Mouse (Mus musculus): ENCODE results near the gene Blmh. TPM values are rescaled to one million over a fixed set of nuclear protein-coding genes. Genes with fewer than 3 reads are reported as not detected.

Gene Blmh
- total and polyA plus RNA-seq, 2 experiments from 2014 or later = 56.4 to 123 TPM

DNA sequence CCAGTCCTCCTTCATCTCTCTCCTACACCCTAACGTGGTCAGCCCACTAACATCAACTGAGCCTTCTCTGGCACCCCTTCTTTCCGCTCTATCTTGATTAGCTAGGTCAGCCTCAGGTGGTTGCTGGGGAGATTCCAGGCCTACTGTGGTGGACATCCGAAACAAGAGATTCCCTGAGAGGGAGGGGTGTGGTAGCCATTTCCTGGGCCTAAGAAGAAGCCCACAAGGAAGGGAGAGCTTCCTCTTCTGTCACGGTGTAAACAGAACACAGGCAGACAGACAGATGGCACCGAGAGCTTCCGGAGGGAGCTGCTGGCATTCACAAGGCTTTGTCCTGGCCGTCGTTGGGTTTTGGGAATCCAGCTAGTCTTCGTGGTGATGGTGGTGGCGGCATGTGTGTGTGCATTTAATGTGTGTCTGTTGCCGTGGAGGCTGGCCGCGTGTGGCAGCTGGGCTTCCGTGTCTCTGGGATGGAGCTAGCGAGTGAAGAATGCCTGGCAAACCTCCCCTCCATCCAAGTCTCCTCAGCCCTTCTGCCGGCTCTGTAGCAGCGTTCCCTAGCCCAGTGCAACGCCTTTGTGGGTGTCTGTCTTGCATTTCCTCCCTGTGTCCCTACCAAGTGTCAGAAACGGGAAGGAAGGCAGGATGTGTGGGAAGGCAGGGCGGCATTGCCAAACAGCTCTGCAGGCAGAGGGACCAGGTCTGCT, 71.5 kb downstream of the Blmh start:
- no peak for DNase-seq (ENCODE audit: low spot score)
- Histone ChIP-seq H3K4me1 (ENCODE audit: insufficient read depth, low read length) (no peaks in the 10 kb centered on the region), H3K4me3 (ENCODE audit: low read length) (no peak overlapping the region), H3K9me3 (ENCODE audit: low read length) (no peaks in the 10 kb centered on the region), H3K27ac (no peak overlapping the region), H3K27me3 (ENCODE audit: insufficient read depth, low read length) (peaks cover 21% of the 10 kb centered on the region), H3K4me2 (ENCODE audit: low read depth, low read length) (no peak overlapping the region), H3K36me3 (ENCODE audit: insufficient read depth, low read length) (no peaks in the 10 kb centered on the region), H3K9ac (replicated peaks; ENCODE audit: low read length) (no peak overlapping the region)
- ATAC-seq = no peak
- TF ChIP-seq CTCF (IDR thresholded peaks at IDR 0.05; ENCODE audit: low read depth) = no peak
- 43% methylated on average over 20 of the region's 20 CpGs for WGBS

DNA sequence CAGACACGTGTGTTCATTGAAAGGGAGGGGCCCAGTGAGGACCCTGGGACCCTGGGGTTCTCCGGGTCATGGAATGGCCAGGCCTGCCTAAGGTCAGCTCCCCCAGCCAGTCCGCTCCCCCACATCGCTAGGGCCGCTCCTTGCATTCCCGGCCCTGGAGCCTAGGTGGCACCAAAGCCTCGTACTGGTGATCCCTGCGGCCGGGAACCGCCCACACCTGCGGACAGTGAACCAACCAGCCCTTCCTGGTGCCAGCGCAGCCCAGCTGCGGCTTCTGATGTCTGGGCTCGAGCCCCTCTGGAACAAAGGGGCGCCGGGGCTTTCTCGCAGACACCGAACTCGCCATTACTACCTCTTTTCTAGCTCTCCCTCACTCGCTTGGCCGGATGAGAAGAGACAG, 72.7 kb downstream of the Blmh start:
- Histone ChIP-seq H3K27ac (no peak overlapping the region), H3K9me3 (ENCODE audit: low read length) (no peaks in the 10 kb centered on the region), H3K36me3 (ENCODE audit: insufficient read depth, low read length) (no peaks in the 10 kb centered on the region), H3K4me1 (ENCODE audit: insufficient read depth, low read length) (no peaks in the 10 kb centered on the region), H3K27me3 (ENCODE audit: insufficient read depth, low read length) (peaks cover 25% of the 10 kb centered on the region), H3K9ac (replicated peaks; ENCODE audit: low read length) (0 out of 2 replicates have a peak overlapping the region, but pooled peaks have one; percentile 9), H3K4me2 (ENCODE audit: low read depth, low read length) (peak overlapping the region; percentile 78), H3K4me3 (ENCODE audit: low read length) (peak overlapping the region; percentile 41)
- WGBS = 1% methylated on average over 21 of the region's 21 CpGs
- peak; percentile 82 for DNase-seq (ENCODE audit: low spot score)
- peak; percentile 83 for ATAC-seq
- TF ChIP-seq CTCF (IDR thresholded peaks at IDR 0.05; ENCODE audit: low read depth) = peak; percentile 90

DNA sequence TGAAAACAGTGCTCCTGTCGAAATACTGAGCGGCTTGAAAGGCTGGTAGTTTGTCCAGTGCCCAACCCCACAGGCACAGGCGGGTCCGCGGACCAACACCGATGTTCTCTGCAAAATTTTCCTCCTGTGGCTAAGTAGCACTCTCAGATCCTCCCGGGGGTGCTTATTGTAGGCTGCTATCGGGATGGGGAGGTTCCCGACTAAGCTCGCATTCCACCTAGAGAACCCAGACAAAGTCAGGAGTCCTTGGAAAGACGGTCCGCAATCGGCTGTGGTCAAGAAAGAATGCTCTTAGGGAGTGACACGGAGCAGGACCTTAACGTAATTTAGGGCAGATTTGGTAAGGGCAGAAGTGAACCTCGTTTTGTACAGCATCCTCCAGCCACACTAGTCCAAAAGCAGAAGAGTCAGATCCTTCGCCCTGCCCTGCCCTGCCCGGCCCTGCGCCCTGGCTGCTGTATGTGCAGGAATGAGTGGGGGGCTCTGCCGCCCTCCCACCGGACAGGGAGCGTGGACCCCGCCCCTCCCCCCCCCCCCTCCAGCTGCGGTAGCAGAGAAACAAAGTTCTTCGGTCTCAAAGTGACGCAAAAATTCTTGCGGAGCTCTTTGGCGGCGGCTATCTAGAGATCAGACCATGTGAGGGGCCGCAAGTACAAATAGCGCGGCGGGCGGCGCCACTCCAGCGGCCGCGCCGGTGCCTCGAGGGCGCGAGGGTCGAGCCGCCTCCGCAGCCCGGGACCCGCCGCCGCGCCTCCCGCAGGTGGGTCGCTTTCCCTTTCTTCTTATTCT, 73.5 kb downstream of the Blmh start, which contains the start of gene Slc6a4:
Gene Slc6a4 (plus strand): TSS at position 688 of the 789 bp plus-strand sequence.
- Histone ChIP-seq H3K27ac (no peak within 1 kb of the TSS), H3K27me3 (ENCODE audit: insufficient read depth, low read length) (peaks cover 25% of the 10 kb centered on the region), H3K4me2 (ENCODE audit: low read depth, low read length) (peak within 1 kb of the TSS; percentile 78), H3K9me3 (ENCODE audit: low read length) (no peaks in the 10 kb centered on the region), H3K9ac (replicated peaks; ENCODE audit: low read length) (0 out of 2 replicates have a peak within 1 kb of the TSS, but pooled peaks have one; percentile 9), H3K4me1 (ENCODE audit: insufficient read depth, low read length) (no peaks in the 10 kb centered on the region), H3K4me3 (ENCODE audit: low read length) (peak within 1 kb of the TSS; percentile 41), H3K36me3 (ENCODE audit: insufficient read depth, low read length) (no peaks in the 10 kb centered on the region)
- WGBS = under 1% methylated on average over 50 of the region's 52 CpGs
- ATAC-seq (no peak), DNase-seq (ENCODE audit: low spot score) (peak; percentile 18)
- no peak for TF ChIP-seq CTCF (IDR thresholded peaks at IDR 0.05; ENCODE audit: low read depth)

DNA sequence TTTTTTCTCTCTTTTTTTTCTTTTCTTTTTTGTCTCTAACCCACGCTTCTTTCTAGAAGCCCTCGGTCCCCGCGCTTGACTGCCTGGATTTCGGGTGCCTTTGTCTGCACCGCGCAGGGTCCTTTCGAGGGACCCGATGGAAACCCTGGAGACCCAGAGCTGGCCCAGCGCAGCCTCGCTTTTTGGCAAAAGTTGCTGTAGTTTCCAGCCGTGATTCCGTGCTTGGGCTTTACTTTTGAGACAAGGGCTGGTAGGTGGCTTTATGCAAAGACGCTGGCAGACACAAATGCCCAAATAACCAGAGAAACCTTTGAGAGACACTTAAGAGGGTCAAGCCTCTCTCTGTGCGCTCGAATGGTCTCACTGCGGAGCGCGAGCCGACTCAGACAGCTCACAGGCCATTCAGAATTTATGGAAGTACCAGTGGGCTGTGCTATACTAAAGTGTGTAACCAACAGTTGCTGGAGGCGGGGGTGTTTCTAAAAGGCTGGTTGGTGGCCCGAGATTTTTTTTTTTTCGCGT, 74.2 kb downstream of the Blmh start:
- Histone ChIP-seq H3K9me3 (ENCODE audit: low read length) (no peaks in the 10 kb centered on the region), H3K27me3 (ENCODE audit: insufficient read depth, low read length) (peaks cover 25% of the 10 kb centered on the region), H3K4me2 (ENCODE audit: low read depth, low read length) (peak overlapping the region; percentile 78), H3K4me3 (ENCODE audit: low read length) (peak overlapping the region; percentile 41), H3K27ac (no peak overlapping the region), H3K9ac (replicated peaks; ENCODE audit: low read length) (no peak overlapping the region), H3K36me3 (ENCODE audit: insufficient read depth, low read length) (no peaks in the 10 kb centered on the region), H3K4me1 (ENCODE audit: insufficient read depth, low read length) (no peaks in the 10 kb centered on the region)
- no peak for ATAC-seq
- 7% methylated on average over 24 of the region's 24 CpGs for WGBS
- no peak for TF ChIP-seq CTCF (IDR thresholded peaks at IDR 0.05; ENCODE audit: low read depth)
- peak; percentile 10 for DNase-seq (ENCODE audit: low spot score)

DNA sequence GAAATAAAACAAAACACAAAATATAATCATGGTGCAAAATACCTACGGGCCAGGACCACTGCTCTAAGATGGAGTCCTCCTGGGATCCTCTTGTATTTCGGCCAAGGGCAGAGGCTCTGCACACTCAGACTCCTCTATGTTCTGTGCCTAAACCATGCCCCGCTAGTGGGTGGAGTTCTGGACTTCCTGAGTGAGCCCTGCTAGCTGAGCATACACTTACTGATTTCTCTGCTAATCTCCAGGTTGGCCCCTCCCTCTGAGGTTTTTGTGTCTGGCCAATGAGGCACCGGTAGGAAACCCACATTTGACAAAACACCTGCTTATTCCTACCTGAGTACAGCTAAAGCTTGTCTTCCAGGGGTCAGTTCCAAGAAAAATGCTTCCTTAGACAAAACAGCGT, 76.1 kb downstream of the Blmh start:
- ATAC-seq (no peak), DNase-seq (ENCODE audit: low spot score) (no peak)
- Histone ChIP-seq H3K27ac (no peak overlapping the region), H3K27me3 (ENCODE audit: insufficient read depth, low read length) (peaks cover 25% of the 10 kb centered on the region), H3K4me1 (ENCODE audit: insufficient read depth, low read length) (no peaks in the 10 kb centered on the region), H3K36me3 (ENCODE audit: insufficient read depth, low read length) (no peaks in the 10 kb centered on the region), H3K4me3 (ENCODE audit: low read length) (no peak overlapping the region), H3K9ac (replicated peaks; ENCODE audit: low read length) (no peak overlapping the region), H3K4me2 (ENCODE audit: low read depth, low read length) (no peak overlapping the region), H3K9me3 (ENCODE audit: low read length) (no peaks in the 10 kb centered on the region)
- 62% methylated on average over 5 of the region's 5 CpGs for WGBS
- no peak for TF ChIP-seq CTCF (IDR thresholded peaks at IDR 0.05; ENCODE audit: low read depth)

DNA sequence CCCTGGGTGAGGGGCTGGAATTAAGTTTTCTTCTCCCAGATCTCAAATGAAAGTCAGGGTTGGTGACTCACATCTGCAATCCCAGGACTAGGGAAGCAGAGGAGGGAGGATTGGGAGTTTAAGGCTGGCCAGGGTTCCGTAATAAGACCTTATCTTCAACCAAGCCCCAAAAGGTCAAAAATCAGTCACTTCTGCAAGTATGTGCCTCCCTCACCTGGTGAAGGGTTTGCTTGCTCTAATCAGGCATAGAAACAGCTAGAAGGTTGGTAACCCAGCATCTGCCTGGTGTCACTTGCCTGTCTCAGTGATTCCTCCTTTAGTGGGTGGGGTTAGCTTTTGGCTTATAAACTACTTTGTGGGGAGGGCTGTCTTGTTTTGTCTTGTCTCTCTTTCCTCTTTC, 77.8 kb downstream of the Blmh start:
- DNase-seq (ENCODE audit: low spot score) (no peak), ATAC-seq (no peak)
- H3K4me3 ChIP-seq (ENCODE audit: low read length) = no peak overlapping the region
- no peak overlapping the region for H3K9ac ChIP-seq (replicated peaks; ENCODE audit: low read length)
- no peak overlapping the region for H3K4me2 ChIP-seq (ENCODE audit: low read depth, low read length)
- WGBS = 91% methylated on average over 1 of the region's 1 CpGs
- TF ChIP-seq CTCF (IDR thresholded peaks at IDR 0.05; ENCODE audit: low read depth) = no peak
- no peaks in the 10 kb centered on the region for H3K4me1 ChIP-seq (ENCODE audit: insufficient read depth, low read length)
- peaks cover 25% of the 10 kb centered on the region for H3K27me3 ChIP-seq (ENCODE audit: insufficient read depth, low read length)
- H3K27ac ChIP-seq = no peak overlapping the region
- H3K36me3 ChIP-seq (ENCODE audit: insufficient read depth, low read length) = no peaks in the 10 kb centered on the region
- H3K9me3 ChIP-seq (ENCODE audit: low read length) = no peaks in the 10 kb centered on the region
